Mouse (Mus musculus) lung, adult 2 months (tissue): ENCODE data around the gene Gm20388.

Experiments used
- CTCF ChIP-seq: fragments of 200-500 bp; IDR thresholded peaks from 2 replicates; pipeline ENCODE4 v1.5.1; 2011; ENCODE audit warnings: mild to moderate bottlenecking, low read length, control low read depth; ENCODE audit not compliant: insufficient read depth
- POLR2A ChIP-seq: fragments of 200-500 bp; IDR thresholded peaks from 2 replicates; pipeline ENCODE4 v1.6.1; 2011; ENCODE audit warnings: low read depth, mild to moderate bottlenecking, control low read depth, low read length, borderline replicate concordance; ENCODE audit errors: extremely low read depth

GRCm38 (mm10) chr8:120741815-120742530 lies 831.3 kb downstream of the Gm20388 start:
- no peak for TF ChIP-seq CTCF
- no peak for TF ChIP-seq POLR2A
